8 mouse cellular contexts compared by ENCODE assay signal in genomic region chr12:80113586-80114021, GRCm38 (mm10). TPM values are rescaled to one million over a fixed set of nuclear protein-coding genes. Genes with fewer than 3 reads are reported as not detected.
A peak's percentile ranks its signal among the peaks of the same experiment; 100 is the strongest.
DNase-seq lines count a peak whose midpoint lies in the region; ATAC-seq lines count a peak whose summit lies in the region.

No protein-coding gene starts in this region.

- no peaks in the 10 kb centered on the region for H3K36me3 ChIP-seq in intestine, embryonic 15.5 days
- peaks cover 22% of the 10 kb centered on the region for H3K36me3 ChIP-seq in liver, embryonic 15.5 days (replicated peaks)
- peaks cover 5% of the 10 kb centered on the region; the same call in 1 of the 2 replicates for H3K36me3 ChIP-seq in neural tube, embryonic 11.5 days (ENCODE audit: control insufficient read depth, insufficient read depth, low read length)

- peak overlapping the region; percentile 82 for H3K9ac ChIP-seq in intestine, embryonic 15.5 days
- H3K9ac ChIP-seq in liver, embryonic 15.5 days = peak overlapping the region; percentile 88
- peak overlapping the region; percentile 86 for H3K9ac ChIP-seq in neural tube, embryonic 11.5 days (ENCODE audit: low read length)

- no peaks in the 10 kb centered on the region for H3K27me3 ChIP-seq in intestine, embryonic 15.5 days (replicated peaks)
- no peaks in the 10 kb centered on the region for H3K27me3 ChIP-seq in liver, embryonic 15.5 days
- peaks cover 3% of the 10 kb centered on the region; the same call in 1 of the 2 replicates for H3K27me3 ChIP-seq in neural tube, embryonic 11.5 days (ENCODE audit: control insufficient read depth, insufficient read depth, low read length)

- peak; percentile 51 to 67 for DNase-seq in thymus, adult 18-20 months
- DNase-seq in thymus, postnatal 0 days (ENCODE audit: low spot score) = no peak
- DNase-seq in gastrocnemius, postnatal 36 days = peak; percentile 25 to 62
- peak; percentile 76 for DNase-seq in neural tube, embryonic 11.5 days (ENCODE audit: low spot score)
- DNase-seq in urinary bladder, postnatal 25 days (ENCODE audit: low spot score) = peak; percentile 45

- peak overlapping the region; percentile 84 for H3K4me2 ChIP-seq in intestine, embryonic 15.5 days (replicated peaks)
- peak overlapping the region; percentile 98 for H3K4me2 ChIP-seq in liver, embryonic 15.5 days
- H3K4me2 ChIP-seq in neural tube, embryonic 11.5 days (ENCODE audit: low read depth) = peak overlapping the region; percentile 91

- peak; percentile 24; the same call in 1 of the 2 replicates for ATAC-seq in intestine, embryonic 15.5 days
- no peak for ATAC-seq in liver, embryonic 15.5 days (ENCODE audit: insufficient read depth)
- ATAC-seq in neural tube, embryonic 11.5 days (ENCODE audit: insufficient read depth, low FRiP score, low TSS enrichment) = no peak
- no peak for ATAC-seq in CD4-positive, CD25-positive, alpha-beta regulatory T cell, adult 4 months

- WGBS in intestine, embryonic 15.5 days = under 1% methylated on average over 22 of the region's 22 CpGs
- 1% methylated on average over 22 of the region's 22 CpGs for WGBS in liver, embryonic 15.5 days (ENCODE audit: insufficient replicate concordance)
- WGBS in neural tube, embryonic 11.5 days = under 1% methylated on average over 22 of the region's 22 CpGs

- peak overlapping the region; percentile 67 for H3K4me3 ChIP-seq in intestine, embryonic 15.5 days (replicated peaks)
- peak overlapping the region; percentile 82 for H3K4me3 ChIP-seq in liver, embryonic 15.5 days (replicated peaks)
- H3K4me3 ChIP-seq in neural tube, embryonic 11.5 days (ENCODE audit: low read depth, low read length) = peak overlapping the region; percentile 91

- peaks cover 15% of the 10 kb centered on the region; the same call in 1 of the 2 replicates for H3K4me1 ChIP-seq in intestine, embryonic 15.5 days (replicated peaks)
- peaks cover 79% of the 10 kb centered on the region for H3K4me1 ChIP-seq in liver, embryonic 15.5 days (replicated peaks)
- peaks cover 15% of the 10 kb centered on the region for H3K4me1 ChIP-seq in neural tube, embryonic 11.5 days (ENCODE audit: control insufficient read depth, insufficient read depth, low read length)

- intact Hi-C loops in gastrocnemius, postnatal 36 days (cut with DNase I) = loop anchor here (2.0 to 5.0 kb wide), 2 partner anchors 19 to 501 kb away; no protein-coding TSS in a partner anchor

- no peaks in the 10 kb centered on the region for H3K9me3 ChIP-seq in intestine, embryonic 15.5 days
- H3K9me3 ChIP-seq in liver, embryonic 15.5 days (replicated peaks) = no peaks in the 10 kb centered on the region
- no peaks in the 10 kb centered on the region for H3K9me3 ChIP-seq in neural tube, embryonic 11.5 days (ENCODE audit: control insufficient read depth, low read length)

- peak overlapping the region; percentile 99 for H3K27ac ChIP-seq in intestine, embryonic 15.5 days
- H3K27ac ChIP-seq in liver, embryonic 15.5 days (replicated peaks) = peak overlapping the region; percentile 98
- H3K27ac ChIP-seq in neural tube, embryonic 11.5 days (ENCODE audit: low read depth, low read length) = peak overlapping the region; percentile 90

RNA-seq across cellular contexts. Expression of gene Zfp36l1, which starts 0.8 kb away (rescaled TPM):
- 63.4 and 69.7 TPM in 2 replicates for polyA plus RNA-seq in thymus, postnatal 0 days (2015; fragmentation: Nextera tagmentation; extraction: Ambion mirVana)
- 10 to 100 TPM; 25.0 to 29.8 TPM for total RNA-seq in gastrocnemius, postnatal 36 days (2021)
- polyA plus RNA-seq in intestine, embryonic 15.5 days (2015; fragmentation: Nextera tagmentation; extraction: Ambion mirVana) = 95.8 and 107 TPM in 2 replicates
- polyA plus RNA-seq in liver, embryonic 15.5 days (2015; fragmentation: Nextera tagmentation; extraction: Ambion mirVana) = 23.7 and 24.5 TPM in 2 replicates
- 135 and 139 TPM in 2 replicates for polyA plus RNA-seq in neural tube, embryonic 11.5 days (2014; fragmentation: Nextera tagmentation; extraction: Ambion mirVana)
- polyA plus RNA-seq in CD4-positive, CD25-positive, alpha-beta regulatory T cell, adult 4 months (2017; shearing (Covaris generic)) = 100 to 1,000 TPM; 139 to 188 TPM
